Mouse (Mus musculus) liver, embryonic 12.5 days (tissue): Measurements from ENCODE around the gene Emsy. TPM values are rescaled to one million over a fixed set of nuclear protein-coding genes. Genes with fewer than 3 reads are reported as not detected.

Experiments used
- ATAC-seq: fragments of 200-750 bp; cut with Nextera tagmentation; 2 replicates; pipeline ENCODE4 v1.8.0; 2017; ENCODE audit warnings: moderate number of reproducible peaks, mild to moderate bottlenecking, moderate library complexity
- H3K27ac ChIP-seq: fragments of 300-500 bp; sonication (generic); 2 replicates; pipeline ENCODE4 v1.5.1; 2016; ENCODE audit warnings: mild to moderate bottlenecking
- H3K27me3 ChIP-seq: fragments of 300-500 bp; sonication (generic); replicated peaks from 2 replicates; pipeline ENCODE4 v1.6.1; 2016; ENCODE audit warnings: mild to moderate bottlenecking, moderate library complexity
- H3K36me3 ChIP-seq: fragments of 300-500 bp; sonication (generic); 2 replicates; pipeline ENCODE4 v1.6.1; 2016; ENCODE audit warnings: mild to moderate bottlenecking, moderate library complexity
- H3K4me1 ChIP-seq: fragments of 300-500 bp; sonication (generic); 2 replicates; pipeline ENCODE4 v1.6.1; 2016
- H3K4me2 ChIP-seq: fragments of 300-500 bp; sonication (generic); 2 replicates; pipeline ENCODE4 v1.6.1; 2016; ENCODE audit warnings: mild to moderate bottlenecking, moderate library complexity
- H3K4me3 ChIP-seq: fragments of 300-500 bp; sonication (generic); 2 replicates; pipeline ENCODE4 v1.5.1; 2016; ENCODE audit warnings: mild to moderate bottlenecking, moderate library complexity
- H3K9ac ChIP-seq: fragments of 300-500 bp; sonication (generic); 2 replicates; pipeline ENCODE4 v1.6.1; 2016; ENCODE audit warnings: mild to moderate bottlenecking, moderate library complexity
- H3K9me3 ChIP-seq: fragments of 300-500 bp; sonication (generic); replicated peaks from 2 replicates; pipeline ENCODE4 v1.6.1; 2016; ENCODE audit warnings: mild to moderate bottlenecking, moderate library complexity
- WGBS: fragments of 180-500 bp; shearing (Covaris S2); methylation state at CpG from one replicate; pipeline ENCODE4 v1.1.7; 2016; ENCODE audit not compliant: insufficient replicate concordance; 5-methylcytosine and 5-hydroxymethylcytosine counted together
- polyA plus RNA-seq: library from polyadenylated mRNA; unstranded; fragments of >200 nt; fragmentation: Nextera tagmentation; extraction: Ambion mirVana; gene quantifications from 2 replicates; pipeline ENCODE4 v1.2.1, GENCODE M21; 2016

Emsy gene
- polyA plus RNA-seq, 1 experiment from 2014 or later: 10.4 TPM

DNA sequence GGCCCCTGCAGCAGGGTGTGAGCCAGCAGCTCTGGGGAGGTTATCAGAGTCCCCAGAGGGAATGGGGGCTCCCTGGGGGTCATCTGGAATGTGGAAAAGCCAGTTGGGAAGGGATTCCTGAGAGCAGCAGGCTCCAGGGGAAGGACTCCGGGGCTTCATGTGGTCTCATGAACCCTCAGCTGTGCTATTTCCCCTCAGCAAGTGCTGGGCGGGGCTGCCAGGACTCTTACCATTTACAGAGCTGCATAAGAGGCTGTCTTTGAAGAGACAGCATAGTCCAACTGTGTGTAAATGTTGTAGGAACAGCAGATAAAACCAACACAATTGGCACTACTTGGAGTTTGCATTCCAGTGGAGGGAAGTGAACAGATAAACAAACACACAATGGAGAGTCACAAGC, 106.0 kb downstream of the Emsy start:
- Histone ChIP-seq H3K27me3 (no peaks in the 10 kb centered on the region), H3K36me3 (no peaks in the 10 kb centered on the region), H3K4me3 (no peak overlapping the region), H3K27ac (no peak overlapping the region), H3K9me3 (no peaks in the 10 kb centered on the region), H3K4me1 (peaks cover 8% of the 10 kb centered on the region), H3K4me2 (no peak overlapping the region), H3K9ac (no peak overlapping the region)
- 14% methylated on average over 2 of the region's 2 CpGs for WGBS
- ATAC-seq: no peak

DNA sequence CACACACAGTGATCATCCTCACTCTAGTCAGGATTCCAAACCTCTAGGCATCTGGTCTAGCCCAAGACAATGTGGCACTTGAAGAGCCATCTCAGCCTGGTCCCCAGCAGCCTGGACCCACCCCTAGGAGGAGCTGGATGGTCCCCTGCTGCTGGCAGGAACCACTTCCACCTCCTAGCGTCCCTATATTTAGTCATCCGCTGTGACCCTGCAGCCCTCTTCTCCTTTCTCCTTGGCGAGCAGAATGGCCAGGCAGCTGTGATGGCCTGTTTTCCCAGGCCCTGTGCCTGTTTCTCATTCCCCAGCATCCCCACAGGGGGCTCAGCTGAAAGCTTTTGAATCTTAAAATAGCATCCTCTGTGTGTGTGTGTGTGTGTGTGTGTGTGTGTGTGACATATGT, 107.7 kb downstream of the Emsy start:
- 0 out of 2 replicates have a peak, but pooled peaks cover 2% of the 10 kb centered on the region for H3K27me3 ChIP-seq
- H3K4me1 ChIP-seq: peaks cover 8% of the 10 kb centered on the region
- WGBS: 30% methylated on average over 3 of the region's 3 CpGs
- H3K9ac ChIP-seq: no peak overlapping the region
- H3K9me3 ChIP-seq: no peaks in the 10 kb centered on the region
- no peak overlapping the region for H3K4me3 ChIP-seq
- H3K27ac ChIP-seq: no peak overlapping the region
- no peaks in the 10 kb centered on the region for H3K36me3 ChIP-seq
- H3K4me2 ChIP-seq: no peak overlapping the region
- no peak for ATAC-seq

DNA sequence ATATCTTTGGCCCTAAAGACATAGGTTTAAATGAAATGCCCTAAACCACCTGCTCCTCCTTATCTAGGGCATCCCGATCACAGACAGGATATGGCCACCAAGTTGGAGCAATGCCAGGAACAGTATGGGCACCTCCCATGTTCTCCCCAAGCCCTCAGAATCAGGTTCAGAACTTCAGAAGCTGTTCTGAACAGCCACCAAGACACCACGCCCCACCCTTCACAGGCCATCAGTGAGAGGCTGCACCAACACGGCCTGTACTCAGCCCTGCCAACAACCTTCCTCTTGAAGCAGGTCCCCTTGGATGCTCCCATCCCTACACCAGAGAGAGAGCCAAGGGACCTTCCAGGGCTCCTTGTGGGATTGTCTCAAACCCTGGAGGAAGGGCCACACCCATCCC, 112.0 kb downstream of the Emsy start:
- no peak overlapping the region for H3K27ac ChIP-seq
- H3K36me3 ChIP-seq: no peaks in the 10 kb centered on the region
- WGBS: 53% methylated on average over 3 of the region's 3 CpGs
- 0 out of 2 replicates have a peak, but pooled peaks cover 7% of the 10 kb centered on the region for H3K27me3 ChIP-seq
- ATAC-seq: no peak
- H3K4me1 ChIP-seq: no peaks in the 10 kb centered on the region
- H3K4me2 ChIP-seq: no peak overlapping the region
- H3K9me3 ChIP-seq: no peaks in the 10 kb centered on the region
- H3K4me3 ChIP-seq: no peak overlapping the region
- no peak overlapping the region for H3K9ac ChIP-seq

DNA sequence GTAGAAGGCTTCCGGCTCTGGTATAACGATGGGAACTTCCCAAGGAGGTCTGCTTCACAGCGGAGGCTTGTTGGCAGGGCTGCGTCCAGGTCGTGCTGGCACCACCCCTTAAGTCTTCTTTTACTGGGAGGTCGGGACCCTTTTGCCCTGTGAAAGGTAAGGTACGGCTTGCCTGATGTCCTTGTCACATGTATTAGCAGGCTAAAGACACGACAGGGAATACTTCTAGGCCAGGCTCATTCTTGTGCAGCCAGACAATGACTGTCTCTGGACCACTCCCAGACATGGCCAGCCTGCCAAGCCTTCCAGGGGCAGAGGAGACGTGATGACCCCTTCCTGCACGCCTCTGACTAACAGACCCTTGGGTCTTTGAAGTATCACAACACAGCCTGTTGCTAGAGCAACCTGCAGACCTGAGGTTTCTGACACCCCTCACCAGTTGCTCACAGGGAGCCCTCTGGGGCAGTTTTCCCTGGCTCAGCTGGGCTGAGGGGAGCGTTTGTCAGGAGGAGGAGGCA, 112.7 kb downstream of the Emsy start:
- H3K9ac ChIP-seq: no peak overlapping the region
- H3K27ac ChIP-seq: no peak overlapping the region
- 0 out of 2 replicates have a peak, but pooled peaks cover 7% of the 10 kb centered on the region for H3K27me3 ChIP-seq
- H3K9me3 ChIP-seq: no peaks in the 10 kb centered on the region
- no peaks in the 10 kb centered on the region for H3K4me1 ChIP-seq
- H3K36me3 ChIP-seq: no peaks in the 10 kb centered on the region
- H3K4me3 ChIP-seq: no peak overlapping the region
- no peak overlapping the region for H3K4me2 ChIP-seq
- WGBS: 56% methylated on average over 11 of the region's 11 CpGs
- no peak for ATAC-seq

DNA sequence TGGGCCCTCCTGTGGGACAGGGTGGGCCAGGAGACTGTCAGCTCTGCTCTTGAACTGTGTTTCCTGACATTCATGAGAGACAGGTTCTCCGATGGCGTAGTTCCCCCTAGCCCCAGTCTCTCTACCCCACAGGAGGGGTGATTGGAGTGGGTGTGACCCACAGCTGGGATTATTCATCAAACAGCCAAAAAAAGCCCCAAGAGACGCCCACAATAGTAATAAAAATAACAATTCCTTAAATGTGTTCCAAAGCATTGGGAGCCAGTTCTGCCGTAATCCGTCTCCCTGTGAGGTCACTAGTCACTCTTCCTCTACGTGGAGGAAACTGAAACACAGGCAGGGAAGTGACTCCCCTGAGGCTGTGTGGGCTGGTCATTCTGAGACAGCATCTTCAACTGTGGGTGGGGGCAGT, 113.8 kb downstream of the Emsy start:
- Histone ChIP-seq H3K9me3 (no peaks in the 10 kb centered on the region), H3K9ac (no peak overlapping the region), H3K36me3 (no peaks in the 10 kb centered on the region), H3K27ac (no peak overlapping the region), H3K4me1 (no peaks in the 10 kb centered on the region), H3K4me3 (no peak overlapping the region), H3K27me3 (0 out of 2 replicates have a peak, but pooled peaks cover 13% of the 10 kb centered on the region), H3K4me2 (no peak overlapping the region)
- 58% methylated on average over 6 of the region's 6 CpGs for WGBS
- ATAC-seq: no peak

DNA sequence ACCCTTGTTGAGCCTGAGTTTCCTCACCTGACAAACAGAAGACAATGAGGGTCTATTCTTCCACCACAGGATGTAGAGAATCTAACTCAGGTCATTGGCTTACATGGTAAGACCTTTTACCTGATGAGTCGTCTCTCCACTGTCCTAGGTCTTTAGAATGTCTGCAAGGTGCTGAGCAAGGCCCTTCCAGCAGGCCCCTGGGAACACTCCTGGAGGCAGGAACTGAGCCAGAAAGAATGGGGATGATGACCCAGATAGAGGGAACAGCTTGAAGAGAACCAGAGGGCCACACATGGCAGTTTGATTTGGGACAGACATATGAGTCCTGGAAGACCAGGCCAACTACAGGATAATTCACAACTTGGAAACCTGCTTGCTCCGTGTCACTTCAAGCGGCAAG, 114.3 kb downstream of the Emsy start:
- no peaks in the 10 kb centered on the region for H3K36me3 ChIP-seq
- H3K27ac ChIP-seq: no peak overlapping the region
- no peak for ATAC-seq
- 73% methylated on average over 3 of the region's 3 CpGs for WGBS
- no peak overlapping the region for H3K9ac ChIP-seq
- H3K4me2 ChIP-seq: no peak overlapping the region
- no peak overlapping the region for H3K4me3 ChIP-seq
- no peaks in the 10 kb centered on the region for H3K4me1 ChIP-seq
- H3K27me3 ChIP-seq: 0 out of 2 replicates have a peak, but pooled peaks cover 16% of the 10 kb centered on the region
- no peaks in the 10 kb centered on the region for H3K9me3 ChIP-seq

DNA sequence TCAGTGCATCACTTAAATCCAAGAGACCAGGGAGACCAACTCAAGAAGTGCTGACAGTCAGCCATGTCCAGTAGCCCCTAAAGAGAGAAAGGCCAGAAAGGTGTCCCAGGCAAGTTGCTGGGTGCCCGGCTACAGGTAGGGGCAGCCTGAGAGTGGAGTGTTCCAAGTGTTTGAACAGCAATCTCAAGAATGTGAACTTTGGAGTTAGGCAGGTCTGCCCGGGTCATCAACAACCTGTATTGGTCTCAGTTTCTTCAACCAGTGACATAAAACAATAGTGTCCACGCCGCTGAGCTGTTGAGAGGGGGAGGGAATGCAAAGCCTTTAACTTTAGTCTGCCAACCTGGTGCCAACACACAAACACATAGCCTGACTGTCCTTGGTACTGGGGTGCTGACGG, 115.0 kb downstream of the Emsy start:
- H3K9me3 ChIP-seq: no peaks in the 10 kb centered on the region
- H3K27ac ChIP-seq: no peak overlapping the region
- H3K9ac ChIP-seq: no peak overlapping the region
- WGBS: 72% methylated on average over 5 of the region's 5 CpGs
- H3K4me1 ChIP-seq: 0 out of 2 replicates have a peak, but pooled peaks cover under 1% of the 10 kb centered on the region
- 0 out of 2 replicates have a peak, but pooled peaks cover 17% of the 10 kb centered on the region for H3K27me3 ChIP-seq
- no peak overlapping the region for H3K4me3 ChIP-seq
- no peak for ATAC-seq
- no peak overlapping the region for H3K4me2 ChIP-seq
- H3K36me3 ChIP-seq: no peaks in the 10 kb centered on the region

DNA sequence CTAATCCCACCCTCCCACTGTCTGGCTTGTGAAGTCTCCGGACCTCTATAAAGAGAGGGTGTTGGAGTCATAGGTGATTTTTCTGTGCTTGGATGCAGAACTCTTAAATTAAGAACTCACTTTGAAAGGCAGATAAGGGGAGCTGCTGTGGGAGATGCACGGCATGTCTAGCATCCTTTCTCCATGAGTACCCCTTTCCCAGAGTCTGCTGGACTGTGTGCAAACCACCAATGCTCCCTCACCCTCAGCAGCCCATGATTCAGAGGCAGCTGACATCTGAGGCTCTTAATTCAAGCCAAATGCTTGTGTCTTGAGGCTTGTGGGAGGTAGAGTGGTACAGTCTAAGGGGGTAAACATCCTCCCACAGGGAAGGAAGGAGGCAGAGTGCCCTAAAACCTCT, 115.7 kb downstream of the Emsy start:
- ATAC-seq: no peak
- Histone ChIP-seq H3K9ac (no peak overlapping the region), H3K4me1 (peaks cover 7% of the 10 kb centered on the region; the same call in 1 of the 2 replicates), H3K4me3 (no peak overlapping the region), H3K27me3 (0 out of 2 replicates have a peak, but pooled peaks cover 17% of the 10 kb centered on the region), H3K27ac (no peak overlapping the region), H3K9me3 (no peaks in the 10 kb centered on the region), H3K4me2 (no peak overlapping the region), H3K36me3 (no peaks in the 10 kb centered on the region)
- 63% methylated on average over 2 of the region's 2 CpGs for WGBS

DNA sequence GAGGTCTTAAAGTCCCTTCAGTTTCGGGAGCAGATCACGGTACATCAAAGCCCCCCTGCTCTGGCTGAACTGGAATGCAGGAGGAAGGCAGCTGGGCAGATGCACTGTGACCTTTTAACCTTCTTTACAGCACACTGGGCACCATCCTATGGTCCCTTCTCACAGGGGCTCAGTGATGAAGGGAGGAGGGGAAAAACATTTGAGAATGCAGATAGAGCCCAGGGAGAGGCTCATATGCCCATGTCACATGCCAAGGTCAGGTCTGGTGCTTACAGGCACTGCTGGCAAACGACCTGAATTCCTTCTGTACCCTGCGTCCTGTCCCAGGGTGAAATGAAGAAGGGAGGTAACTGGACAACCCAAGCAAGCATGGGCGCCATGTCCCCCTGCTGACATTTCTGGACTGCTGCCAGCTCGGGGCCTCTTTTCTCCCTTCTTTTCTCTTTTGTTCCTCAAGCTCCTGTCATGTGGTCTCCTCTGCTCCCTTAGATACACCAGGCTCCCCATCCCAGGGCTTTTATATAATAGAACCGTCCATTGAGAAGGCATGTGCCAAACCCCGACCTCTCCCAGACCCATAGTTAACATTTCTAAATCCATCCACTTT, 118.5 kb downstream of the Emsy start:
- H3K4me3 ChIP-seq: no peak overlapping the region
- no peaks in the 10 kb centered on the region for H3K36me3 ChIP-seq
- H3K4me2 ChIP-seq: no peak overlapping the region
- 57% methylated on average over 8 of the region's 8 CpGs for WGBS
- no peak for ATAC-seq
- peaks cover 10% of the 10 kb centered on the region; the same call in 1 of the 2 replicates for H3K27me3 ChIP-seq
- H3K4me1 ChIP-seq: peaks cover 26% of the 10 kb centered on the region
- H3K9ac ChIP-seq: no peak overlapping the region
- no peaks in the 10 kb centered on the region for H3K9me3 ChIP-seq
- no peak overlapping the region for H3K27ac ChIP-seq

DNA sequence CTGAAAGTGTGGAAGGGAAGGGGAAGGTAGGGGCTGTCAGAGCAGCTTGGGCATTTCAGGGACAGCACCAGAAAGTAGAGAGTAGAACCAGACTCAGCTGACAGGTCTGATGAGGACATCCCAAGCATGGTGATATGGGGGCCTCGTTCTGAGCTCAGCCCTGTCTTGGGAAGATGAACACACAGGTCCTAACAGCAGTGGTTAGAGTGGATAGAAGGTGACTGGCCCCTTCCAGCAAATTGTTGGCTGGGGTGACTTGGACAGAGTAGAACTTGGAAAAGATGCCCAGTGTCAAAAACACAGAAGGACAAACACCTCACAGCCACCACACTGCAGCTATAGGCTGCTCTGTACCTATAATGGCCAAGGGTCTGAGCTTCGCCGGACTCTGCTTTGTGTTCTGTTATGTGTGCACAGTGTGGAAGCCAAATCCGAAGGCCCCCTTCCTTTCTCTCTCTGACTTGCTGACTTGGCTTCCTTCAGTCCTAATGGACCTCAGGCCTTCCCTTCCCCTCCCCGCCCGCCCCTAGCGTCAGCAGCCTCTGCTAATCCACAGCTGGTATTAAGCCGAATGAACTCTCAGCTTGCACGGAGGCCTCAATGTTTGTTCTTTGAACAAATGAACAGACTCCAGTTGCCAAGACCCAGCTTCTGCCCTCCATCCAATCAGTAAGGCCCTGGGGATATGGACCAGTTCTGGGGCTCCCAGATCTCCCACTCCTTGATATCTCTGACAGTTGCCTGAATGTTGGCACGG, 119.2 kb downstream of the Emsy start:
- H3K9me3 ChIP-seq: no peaks in the 10 kb centered on the region
- no peaks in the 10 kb centered on the region for H3K36me3 ChIP-seq
- no peak overlapping the region for H3K9ac ChIP-seq
- no peak overlapping the region for H3K4me2 ChIP-seq
- peaks cover 10% of the 10 kb centered on the region; the same call in 1 of the 2 replicates for H3K27me3 ChIP-seq
- no peak overlapping the region for H3K4me3 ChIP-seq
- peaks cover 26% of the 10 kb centered on the region for H3K4me1 ChIP-seq
- no peak for ATAC-seq
- H3K27ac ChIP-seq: no peak overlapping the region
- WGBS: 57% methylated on average over 10 of the region's 10 CpGs
